Mouse (Mus musculus) liver, adult 10 weeks (tissue): ENCODE measurements around the gene Vrk2. TPM values are rescaled to one million over a fixed set of nuclear protein-coding genes. Genes with fewer than 3 reads are reported as not detected.

Source experiments
- polyA plus RNA-seq: library from polyadenylated mRNA; stranded (reverse); fragments of 350-450 nt; fragmentation: Illumina TruSeq; extraction: RNeasy Lipid Tissue Mini Kit (QIAGEN cat#74804); gene quantifications from one replicate; pipeline ENCODE4 v1.2.3, GENCODE M21; 2014; ENCODE audit warnings: low read depth, low replicate concordance

Gene Vrk2
- polyA plus RNA-seq = 22.4 TPM

DNA sequence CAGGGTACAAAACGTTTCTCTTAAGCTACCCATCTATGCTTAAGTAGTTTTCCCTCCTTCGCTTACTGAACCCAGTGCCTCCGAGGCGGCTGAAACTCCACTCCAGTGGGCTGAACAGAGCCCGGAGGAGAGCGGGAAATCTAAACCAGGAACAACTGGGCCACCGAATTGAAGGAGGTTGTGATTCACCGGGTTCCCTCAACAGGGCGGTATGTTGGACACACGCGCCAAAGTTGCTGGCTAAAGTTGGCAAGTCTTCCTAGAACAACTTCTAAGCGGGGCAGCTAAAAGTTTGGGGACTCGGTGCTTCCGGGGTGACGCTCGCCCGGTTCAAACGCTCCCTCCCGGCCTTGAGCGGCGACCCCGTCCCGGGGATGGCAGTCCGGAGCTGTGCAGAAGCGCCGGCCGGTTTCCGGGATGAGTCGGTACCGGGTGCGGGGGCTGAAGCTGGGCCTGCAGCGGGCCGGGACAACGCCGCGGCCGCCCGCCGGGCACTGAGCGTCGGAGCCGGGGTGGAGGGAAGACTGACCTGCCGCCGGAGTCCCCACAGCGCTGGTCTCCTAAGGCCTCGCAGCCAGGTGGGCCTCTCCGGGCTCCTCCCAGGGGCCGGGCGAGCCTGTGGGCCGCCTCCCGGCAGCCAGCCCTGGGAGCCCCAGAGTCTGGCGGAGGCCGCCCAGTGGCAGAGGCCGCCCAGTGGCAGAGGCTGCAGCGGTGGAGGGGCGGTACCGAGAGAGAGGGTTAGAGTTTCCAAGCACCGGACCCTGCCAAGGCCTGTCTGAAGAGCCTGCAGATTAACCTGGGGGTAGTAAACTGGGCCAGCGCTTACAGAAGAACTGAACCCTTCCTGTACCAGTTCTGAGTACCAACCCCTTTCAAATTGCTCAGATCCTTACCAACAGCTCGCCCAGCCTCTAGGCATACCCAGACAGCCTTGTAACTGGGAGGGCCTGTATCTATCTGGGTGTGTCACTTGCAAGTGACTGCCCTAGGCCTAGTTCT is at the start of gene Vrk2, which contains the start of gene Gm6899:
Vrk2 (minus strand) TSS at position 939 of the 999 bp plus-strand sequence.
Gm6899 (plus strand) TSS at position 181 of the 999 bp plus-strand sequence.

Other genes with a start within 250 kb of the Vrk2 start
- 11.1 TPM for gene Fancl, start 207.9 kb downstream of the Vrk2 start, polyA plus RNA-seq
- gene Gm6899, start 758 bp downstream of the Vrk2 start, polyA plus RNA-seq = not detected